Mouse (Mus musculus) G1E (cell line): Measurements from ENCODE around the gene Bmx. TPM values are rescaled to one million over a fixed set of nuclear protein-coding genes. Genes with fewer than 3 reads are reported as not detected.

Source experiments
- ATAC-seq: 2 replicates; pipeline ENCODE4 v1.8.0; 2016; ENCODE audit warnings: mild to moderate bottlenecking; ENCODE audit not compliant: insufficient number of reproducible peaks, poor library complexity, low FRiP score, severe bottlenecking; ENCODE audit errors: extremely low read depth
- DNase-seq: peaks from one replicate; pipeline ENCODE4 v3.0.0; 2012; ENCODE audit warnings: low spot score
- H3K27me3 ChIP-seq: 2 replicates; pipeline ENCODE4 v1.6.1; 2012; ENCODE audit warnings: mild to moderate bottlenecking, low read length, inconsistent platforms; ENCODE audit not compliant: insufficient read depth
- H3K36me3 ChIP-seq: replicated peaks from 2 replicates; pipeline ENCODE3; 2012; ENCODE audit warnings: mild to moderate bottlenecking, inconsistent platforms
- H3K4me1 ChIP-seq: 2 replicates; pipeline ENCODE4 v1.6.1; 2012; ENCODE audit warnings: low read depth, low read length, inconsistent platforms, mixed read lengths; ENCODE audit not compliant: insufficient read depth
- H3K4me3 ChIP-seq: 2 replicates; pipeline ENCODE4 v1.5.1; 2012; ENCODE audit warnings: low read depth, mild to moderate bottlenecking, inconsistent platforms, low read length, moderate library complexity, mixed read lengths
- H3K9me3 ChIP-seq: replicated peaks from 2 replicates; pipeline ENCODE4 v1.6.1; 2012; ENCODE audit warnings: inconsistent platforms
- CTCF ChIP-seq: IDR thresholded peaks from 2 replicates; pipeline ENCODE4 v1.5.1; 2012; ENCODE audit warnings: low read depth, low read length, inconsistent platforms, mixed read lengths
- GATA1 ChIP-seq: IDR thresholded peaks from 2 replicates; pipeline ENCODE4 v1.6.1; 2012; ENCODE audit warnings: borderline replicate concordance, low read length, inconsistent platforms, mixed read lengths
- GATA2 ChIP-seq: IDR thresholded peaks from 2 replicates; pipeline ENCODE4 v1.6.1; 2012; ENCODE audit warnings: low read depth, low read length, inconsistent platforms, borderline replicate concordance
- POLR2AphosphoS5 ChIP-seq: IDR thresholded peaks from 2 replicates; pipeline ENCODE4 v1.6.1; 2012; ENCODE audit warnings: low read depth, low read length, inconsistent platforms; ENCODE audit not compliant: insufficient replicate concordance
- TAL1 ChIP-seq: conservative IDR thresholded peaks from 2 replicates; pipeline ENCODE4 v1.6.1; 2012; ENCODE audit warnings: low read depth, low read length, inconsistent platforms, mixed read lengths
- polyA plus RNA-seq: library from polyadenylated mRNA; stranded (reverse); fragments of >175 nt; gene quantifications from 2 replicates; pipeline ENCODE4 v1.2.3, GENCODE M21; 2012
- total RNA-seq, 2 experiments: library from RNA; stranded (forward) in 1 of 2; stranded (reverse) in 1 of 2; fragments of 200-1000 nt in 1 of 2; fragments of >200 nt in 1 of 2; fragmentation: Nextera tagmentation in 1 of 2; gene quantifications; 2 replicates each; pipeline ENCODE4 v1.2.3; 2014 to 2017

Bmx gene
- total RNA-seq (2014; fragmentation: Nextera tagmentation) (not detected in 2 replicates), total RNA-seq (2017) (0.05 TPM in 1 of 2 replicates, not detected in the other), polyA plus RNA-seq (not detected in 2 replicates)

- no peaks in the 10 kb centered on the region for H3K4me1 ChIP-seq
- DNase-seq (no peak), ATAC-seq (no peak)
- TF ChIP-seq GATA2 (no peak), POLR2AphosphoS5 (no peak), GATA1 (no peak), CTCF (no peak), TAL1 (no peak)
- no peaks in the 10 kb centered on the region for H3K9me3 ChIP-seq
- no peaks in the 10 kb centered on the region for H3K27me3 ChIP-seq
- no peak within 1 kb of the TSS for H3K4me3 ChIP-seq
- no peaks in the 10 kb centered on the region for H3K36me3 ChIP-seq
These were observed at the start of gene Bmx for GRCm38 (mm10) chrX:164258057-164258456. Gene Bmx, minus strand, starts transcription at chrX:164258193.

- Histone ChIP-seq H3K27me3 (no peaks in the 10 kb centered on the region), H3K9me3 (no peaks in the 10 kb centered on the region), H3K36me3 (no peaks in the 10 kb centered on the region), H3K4me1 (no peaks in the 10 kb centered on the region), H3K4me3 (no peak overlapping the region)
- TF ChIP-seq GATA2 (no peak), CTCF (no peak), GATA1 (no peak), POLR2AphosphoS5 (no peak), TAL1 (no peak)
- no peak for ATAC-seq
- DNase-seq: no peak
These were observed 48.3 kb upstream of the Bmx start for GRCm38 (mm10) chrX:164306250-164306649.

- ATAC-seq (no peak), DNase-seq (no peak)
- H3K27me3 ChIP-seq: no peaks in the 10 kb centered on the region
- H3K9me3 ChIP-seq: no peaks in the 10 kb centered on the region
- TF ChIP-seq TAL1 (no peak), CTCF (no peak), POLR2AphosphoS5 (no peak), GATA1 (no peak), GATA2 (no peak)
- no peaks in the 10 kb centered on the region for H3K4me1 ChIP-seq
- H3K4me3 ChIP-seq: no peak overlapping the region
- H3K36me3 ChIP-seq: no peaks in the 10 kb centered on the region
These were observed 33.2 kb upstream of the Bmx start for GRCm38 (mm10) chrX:164291147-164291546.

- no peaks in the 10 kb centered on the region for H3K27me3 ChIP-seq
- DNase-seq (no peak), ATAC-seq (no peak)
- no peaks in the 10 kb centered on the region for H3K4me1 ChIP-seq
- no peaks in the 10 kb centered on the region for H3K36me3 ChIP-seq
- no peak for TF ChIP-seq TAL1
- H3K9me3 ChIP-seq: no peaks in the 10 kb centered on the region
- H3K4me3 ChIP-seq: no peak overlapping the region
These were observed 29.1 kb upstream of the Bmx start for GRCm38 (mm10) chrX:164287077-164287476.

GRCm38 (mm10) chrX:164283808-164284207 is 25.8 kb upstream of the Bmx start:
- no peak for DNase-seq
- H3K9me3 ChIP-seq: no peaks in the 10 kb centered on the region
- TF ChIP-seq GATA2 (no peak), POLR2AphosphoS5 (no peak), CTCF (no peak), GATA1 (no peak), TAL1 (no peak)
- no peaks in the 10 kb centered on the region for H3K36me3 ChIP-seq
- no peaks in the 10 kb centered on the region for H3K4me1 ChIP-seq
- ATAC-seq: no peak
- peaks cover 7% of the 10 kb centered on the region for H3K27me3 ChIP-seq
- H3K4me3 ChIP-seq: no peak overlapping the region

- no peak for ATAC-seq
- no peaks in the 10 kb centered on the region for H3K9me3 ChIP-seq
- no peaks in the 10 kb centered on the region for H3K4me1 ChIP-seq
- no peak for DNase-seq
- H3K27me3 ChIP-seq: peaks cover 7% of the 10 kb centered on the region
- H3K4me3 ChIP-seq: no peak overlapping the region
- no peaks in the 10 kb centered on the region for H3K36me3 ChIP-seq
- no peak for TF ChIP-seq TAL1
- no peak for TF ChIP-seq GATA1
- TF ChIP-seq CTCF: no peak
- no peak for TF ChIP-seq GATA2
- no peak for TF ChIP-seq POLR2AphosphoS5
These were observed 23.1 kb upstream of the Bmx start for GRCm38 (mm10) chrX:164280918-164281647.

GRCm38 (mm10) chrX:164275536-164275935 is 17.5 kb upstream of the Bmx start:
- no peaks in the 10 kb centered on the region for H3K9me3 ChIP-seq
- no peaks in the 10 kb centered on the region for H3K36me3 ChIP-seq
- H3K4me3 ChIP-seq: no peak overlapping the region
- H3K4me1 ChIP-seq: no peaks in the 10 kb centered on the region
- TF ChIP-seq GATA1 (no peak), POLR2AphosphoS5 (no peak), GATA2 (no peak), CTCF (no peak), TAL1 (no peak)
- peaks cover under 1% of the 10 kb centered on the region; the same call in 1 of the 2 replicates for H3K27me3 ChIP-seq
- DNase-seq (no peak), ATAC-seq (no peak)
